Mouse (Mus musculus): Measurements from ENCODE around the gene Tmem59l. TPM values are rescaled to one million over a fixed set of nuclear protein-coding genes. Genes with fewer than 3 reads are reported as not detected.

Gene Tmem59l
- polyA plus RNA-seq, 1 experiment = not detected

DNA sequence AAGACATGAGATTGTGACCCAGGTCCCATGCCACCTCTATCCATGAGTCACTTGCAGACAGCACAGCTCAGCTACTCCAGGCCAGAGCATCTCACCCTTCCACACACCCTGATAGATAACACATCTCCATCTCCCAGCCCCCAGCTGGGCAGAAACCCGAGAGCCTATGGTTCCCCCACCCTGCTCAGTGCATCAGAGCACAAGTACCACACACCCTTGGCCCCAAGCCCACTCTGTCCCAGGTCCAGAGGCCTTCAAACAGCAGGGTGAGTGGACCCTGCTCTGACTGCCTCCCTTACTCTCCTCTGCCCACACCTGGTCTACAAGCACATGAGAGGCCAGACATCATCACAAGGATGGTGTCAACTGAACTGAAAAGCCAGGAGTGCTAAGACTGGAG lies 19.3 kb downstream of the Tmem59l start:
- TF ChIP-seq CTCF (IDR thresholded peaks at IDR 0.05; ENCODE audit: insufficient read depth, low read depth, low read length) (no peak), POLR2A (IDR thresholded peaks at IDR 0.05; ENCODE audit: insufficient read depth, low read depth, low read length) (no peak)
- no peak overlapping the region for H3K27ac ChIP-seq (ENCODE audit: insufficient read depth, low read depth, low read length)

GRCm38 (mm10) chr8:70467229-70467725 lies 19.9 kb downstream of the Tmem59l start:
- 79% methylated on average over 5 of the region's 5 CpGs for WGBS
- Histone ChIP-seq H3K27ac (ENCODE audit: insufficient read depth, low read depth, low read length) (no peak overlapping the region), H3K4me3 (ENCODE audit: insufficient read depth, low read depth, low read length) (no peak overlapping the region), H3K4me1 (ENCODE audit: control insufficient read depth, insufficient read depth, low read length) (peaks cover 47% of the 10 kb centered on the region)
- TF ChIP-seq CTCF (IDR thresholded peaks at IDR 0.05; ENCODE audit: insufficient read depth, low read depth, low read length) = no peak
- no peak for TF ChIP-seq POLR2A (IDR thresholded peaks at IDR 0.05; ENCODE audit: insufficient read depth, low read depth, low read length)

More for the DNA sequence above, 19.3 kb downstream of the Tmem59l start:
- no peak overlapping the region for H3K4me3 ChIP-seq (ENCODE audit: insufficient read depth, low read depth, low read length)
- H3K4me1 ChIP-seq (ENCODE audit: control insufficient read depth, insufficient read depth, low read length) = peaks cover 41% of the 10 kb centered on the region
- WGBS = 72% methylated on average over 1 of the region's 1 CpGs

- no peak overlapping the region for H3K4me3 ChIP-seq (ENCODE audit: insufficient read depth, low read depth, low read length)
- TF ChIP-seq POLR2A (IDR thresholded peaks at IDR 0.05; ENCODE audit: insufficient read depth, low read depth, low read length) (no peak), CTCF (IDR thresholded peaks at IDR 0.05; ENCODE audit: insufficient read depth, low read depth, low read length) (no peak)
- H3K4me1 ChIP-seq (ENCODE audit: control insufficient read depth, insufficient read depth, low read length) = peaks cover 52% of the 10 kb centered on the region
- no peak overlapping the region for H3K27ac ChIP-seq (ENCODE audit: insufficient read depth, low read depth, low read length)
- 82% methylated on average over 11 of the region's 11 CpGs for WGBS
Observed at GRCm38 (mm10) chr8:70466771-70467170, 20.4 kb downstream of the Tmem59l start.

DNA sequence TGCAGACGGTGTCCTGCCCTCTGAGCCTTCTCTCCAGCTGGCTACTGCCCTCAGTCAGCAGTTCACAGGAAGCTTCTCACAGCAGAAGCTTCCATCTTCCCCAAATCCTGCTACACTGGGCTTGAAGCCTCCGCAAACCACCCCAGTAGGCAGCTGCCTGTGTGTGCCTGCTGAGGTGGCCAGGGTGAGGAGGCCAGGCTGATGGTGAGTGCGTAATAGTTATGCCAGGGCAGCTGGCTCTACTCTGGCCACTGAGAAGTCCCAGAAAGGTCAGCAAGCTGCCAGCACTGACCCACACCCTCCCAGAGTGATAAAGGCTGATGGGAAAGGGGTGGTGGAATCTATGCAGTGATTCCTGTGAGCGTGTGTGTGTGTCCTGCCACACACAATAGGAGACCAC lies 20.9 kb downstream of the Tmem59l start:
- TF ChIP-seq POLR2A (IDR thresholded peaks at IDR 0.05; ENCODE audit: insufficient read depth, low read depth, low read length) (no peak), CTCF (IDR thresholded peaks at IDR 0.05; ENCODE audit: insufficient read depth, low read depth, low read length) (no peak)

DNA sequence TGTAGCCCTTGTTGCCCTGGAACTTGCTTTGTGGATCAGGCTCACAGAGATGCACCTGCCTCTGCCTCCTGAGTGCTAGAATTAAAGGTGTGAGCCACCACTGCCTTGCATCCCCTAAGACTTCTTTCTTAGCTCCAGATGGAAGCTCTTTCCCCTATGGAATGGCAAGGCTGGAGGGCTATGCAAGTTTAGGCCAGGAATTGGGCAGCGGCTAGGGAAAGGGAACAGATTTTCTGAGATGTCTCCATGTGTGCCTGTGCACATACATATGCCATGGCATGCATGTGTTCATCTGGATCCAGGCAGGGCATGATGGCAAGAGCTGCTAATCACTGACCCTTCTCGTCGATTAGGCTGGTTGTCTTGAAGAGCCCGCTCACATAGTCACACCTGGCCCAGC lies 21.5 kb downstream of the Tmem59l start:
- no peak overlapping the region for H3K4me3 ChIP-seq (ENCODE audit: insufficient read depth, low read depth, low read length)
- no peak for TF ChIP-seq CTCF (IDR thresholded peaks at IDR 0.05; ENCODE audit: insufficient read depth, low read depth, low read length)
- no peak for TF ChIP-seq POLR2A (IDR thresholded peaks at IDR 0.05; ENCODE audit: insufficient read depth, low read depth, low read length)
- over 99% methylated on average over 4 of the region's 4 CpGs for WGBS
- no peak overlapping the region for H3K27ac ChIP-seq (ENCODE audit: insufficient read depth, low read depth, low read length)
- H3K4me1 ChIP-seq (ENCODE audit: control insufficient read depth, insufficient read depth, low read length) = peaks cover 61% of the 10 kb centered on the region

More for the DNA sequence above, 20.9 kb downstream of the Tmem59l start:
- WGBS = 76% methylated on average over 4 of the region's 4 CpGs
- H3K4me1 ChIP-seq (ENCODE audit: control insufficient read depth, insufficient read depth, low read length) = peaks cover 56% of the 10 kb centered on the region
- no peak overlapping the region for H3K27ac ChIP-seq (ENCODE audit: insufficient read depth, low read depth, low read length)
- no peak overlapping the region for H3K4me3 ChIP-seq (ENCODE audit: insufficient read depth, low read depth, low read length)

GRCm38 (mm10) chr8:70464162-70464561 lies 23.0 kb downstream of the Tmem59l start:
- WGBS = 93% methylated on average over 6 of the region's 6 CpGs
- H3K4me1 ChIP-seq (ENCODE audit: control insufficient read depth, insufficient read depth, low read length) = peaks cover 50% of the 10 kb centered on the region
- no peak overlapping the region for H3K4me3 ChIP-seq (ENCODE audit: insufficient read depth, low read depth, low read length)
- TF ChIP-seq POLR2A (IDR thresholded peaks at IDR 0.05; ENCODE audit: insufficient read depth, low read depth, low read length) = no peak
- TF ChIP-seq CTCF (IDR thresholded peaks at IDR 0.05; ENCODE audit: insufficient read depth, low read depth, low read length) = no peak
- H3K27ac ChIP-seq (ENCODE audit: insufficient read depth, low read depth, low read length) = no peak overlapping the region

GRCm38 (mm10) chr8:70463306-70463705 lies 23.9 kb downstream of the Tmem59l start:
- peaks cover 43% of the 10 kb centered on the region for H3K4me1 ChIP-seq (ENCODE audit: control insufficient read depth, insufficient read depth, low read length)
- TF ChIP-seq POLR2A (IDR thresholded peaks at IDR 0.05; ENCODE audit: insufficient read depth, low read depth, low read length) = no peak
- TF ChIP-seq CTCF (IDR thresholded peaks at IDR 0.05; ENCODE audit: insufficient read depth, low read depth, low read length) = no peak
- H3K4me3 ChIP-seq (ENCODE audit: insufficient read depth, low read depth, low read length) = no peak overlapping the region
- no peak overlapping the region for H3K27ac ChIP-seq (ENCODE audit: insufficient read depth, low read depth, low read length)
- WGBS = 44% methylated on average over 4 of the region's 4 CpGs

- 74% methylated on average over 8 of the region's 8 CpGs for WGBS
Observed at GRCm38 (mm10) chr8:70462516-70462813, 24.7 kb downstream of the Tmem59l start.

DNA sequence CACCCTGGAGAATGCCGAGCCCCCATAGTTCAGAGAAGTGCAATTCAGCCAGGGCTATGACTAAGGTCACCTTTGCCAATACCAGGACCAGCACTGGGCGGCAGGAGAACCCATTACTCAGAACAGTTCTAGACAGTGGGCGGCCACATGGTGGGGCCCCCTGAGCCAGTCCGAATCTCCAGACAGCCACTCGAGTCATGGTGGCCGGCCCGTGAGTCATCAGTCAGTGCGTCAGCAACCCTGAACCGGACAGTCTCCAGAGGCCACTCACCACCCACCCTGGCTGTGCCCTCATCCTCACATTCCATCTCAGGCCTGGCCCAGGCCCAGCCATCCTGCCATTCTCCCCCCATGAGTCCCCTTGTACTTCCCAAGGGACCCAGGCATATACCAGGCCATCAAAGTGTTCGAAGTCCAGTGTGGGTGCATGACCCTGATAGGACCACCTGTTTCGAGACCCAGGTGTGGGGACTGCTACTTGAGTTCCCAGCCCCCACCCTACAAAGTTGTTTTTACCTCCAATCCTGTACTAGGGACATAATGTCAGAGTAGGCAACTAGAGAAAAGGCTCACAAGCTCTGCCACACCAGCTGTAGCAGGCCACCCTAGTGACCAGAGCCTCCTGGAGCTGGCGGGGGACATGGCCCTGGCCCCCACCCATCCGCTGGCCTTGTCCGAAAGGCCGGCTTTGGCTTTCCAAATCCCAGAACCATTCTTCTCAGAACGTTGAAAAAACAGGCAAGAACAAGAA lies 25.2 kb downstream of the Tmem59l start:
- 81% methylated on average over 16 of the region's 16 CpGs for WGBS
- Histone ChIP-seq H3K27ac (ENCODE audit: insufficient read depth, low read depth, low read length) (no peak overlapping the region), H3K4me3 (ENCODE audit: insufficient read depth, low read depth, low read length) (no peak overlapping the region), H3K4me1 (ENCODE audit: control insufficient read depth, insufficient read depth, low read length) (peaks cover 34% of the 10 kb centered on the region)
- TF ChIP-seq POLR2A (IDR thresholded peaks at IDR 0.05; ENCODE audit: insufficient read depth, low read depth, low read length) = no peak
- TF ChIP-seq CTCF (IDR thresholded peaks at IDR 0.05; ENCODE audit: insufficient read depth, low read depth, low read length) = no peak

More at GRCm38 (mm10) chr8:70462516-70462813, 24.7 kb downstream of the Tmem59l start:
- H3K27ac ChIP-seq (ENCODE audit: insufficient read depth, low read depth, low read length) = no peak overlapping the region
- peaks cover 38% of the 10 kb centered on the region for H3K4me1 ChIP-seq (ENCODE audit: control insufficient read depth, insufficient read depth, low read length)
- TF ChIP-seq POLR2A (IDR thresholded peaks at IDR 0.05; ENCODE audit: insufficient read depth, low read depth, low read length) = no peak
- no peak for TF ChIP-seq CTCF (IDR thresholded peaks at IDR 0.05; ENCODE audit: insufficient read depth, low read depth, low read length)
- no peak overlapping the region for H3K4me3 ChIP-seq (ENCODE audit: insufficient read depth, low read depth, low read length)

All from olfactory bulb, adult 2 months (tissue).